Mouse (Mus musculus): ENCODE measurements around the gene Myo1c.

DNA sequence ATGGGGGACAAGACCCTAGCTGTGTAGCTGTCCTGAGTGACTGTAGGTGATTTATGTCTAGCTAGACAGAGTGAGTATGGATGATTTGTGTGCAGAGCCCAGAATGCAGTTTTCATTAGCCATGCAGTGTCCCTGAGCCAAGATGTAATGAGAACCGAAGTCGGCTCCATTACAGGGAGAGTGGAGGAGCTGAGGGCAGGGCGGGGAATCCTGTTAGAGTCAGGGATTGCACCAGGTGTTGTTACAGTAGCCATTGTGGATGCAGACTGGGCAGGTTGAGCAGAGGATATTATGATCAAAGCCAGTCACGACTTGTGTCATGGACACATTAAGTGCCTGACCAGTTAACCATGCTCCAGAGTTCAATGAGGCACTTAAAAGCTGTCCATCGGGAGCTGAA lies 7.0 kb upstream of the Myo1c start:
- no peak for TF ChIP-seq USF1 (IDR thresholded peaks at IDR 0.05; ENCODE audit: low read depth)
- no peak for TF ChIP-seq POLR2A (IDR thresholded peaks at IDR 0.05; ENCODE audit: insufficient read length, low read depth)
- no peak for TF ChIP-seq E2F4 (IDR thresholded peaks at IDR 0.05; ENCODE audit: insufficient read depth)
- TF ChIP-seq MAX (IDR thresholded peaks at IDR 0.05; ENCODE audit: low read depth) = no peak
- TF ChIP-seq MYOG (IDR thresholded peaks at IDR 0.05; ENCODE audit: control insufficient read depth in 1 of 3, insufficient read depth in 1 of 3, insufficient read length in 2 of 3, low read depth in 2 of 3) = no peak
- no peak for TF ChIP-seq TCF3 (IDR thresholded peaks at IDR 0.05; ENCODE audit: insufficient read length, low read depth)
- TF ChIP-seq REST (IDR thresholded peaks at IDR 0.05; ENCODE audit: insufficient read depth, insufficient read length) = no peak
- TF ChIP-seq TCF12 (IDR thresholded peaks at IDR 0.05; ENCODE audit: insufficient read depth, poor library complexity, severe bottlenecking) = no peak
- no peak for TF ChIP-seq MYOD1 (IDR thresholded peaks at IDR 0.05; ENCODE audit: control insufficient read depth in 1 of 3, insufficient read length in 2 of 3, low read depth in 2 of 3)
- no peak for TF ChIP-seq CEBPB (IDR thresholded peaks at IDR 0.05; ENCODE audit: insufficient read depth, poor library complexity, severe bottlenecking)
